Mouse (Mus musculus): ENCODE measurements around the gene Pou1f1.

Pou1f1 gene

DNA sequence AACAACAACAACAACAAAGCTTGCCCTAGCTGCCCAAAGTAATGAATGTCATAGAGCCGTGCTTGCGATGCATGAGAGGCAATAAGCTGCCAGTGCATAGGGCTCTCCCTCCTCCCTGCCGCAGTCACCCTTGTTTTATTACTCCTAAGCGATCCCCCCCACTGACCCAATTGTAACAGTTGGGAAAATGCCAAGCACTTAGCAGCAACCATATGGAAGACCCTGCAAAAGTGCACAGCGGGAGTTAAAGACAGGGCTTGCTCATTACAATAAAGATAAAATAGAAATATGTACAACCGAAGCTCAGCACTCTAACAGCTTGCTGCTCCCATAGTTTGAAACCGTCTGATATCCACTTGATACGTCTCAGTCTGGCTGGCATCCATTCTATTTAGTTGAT lies 44.0 kb downstream of the Pou1f1 start:
- no peak for DNase-seq (ENCODE audit: low spot score in 2 of 2)

DNA sequence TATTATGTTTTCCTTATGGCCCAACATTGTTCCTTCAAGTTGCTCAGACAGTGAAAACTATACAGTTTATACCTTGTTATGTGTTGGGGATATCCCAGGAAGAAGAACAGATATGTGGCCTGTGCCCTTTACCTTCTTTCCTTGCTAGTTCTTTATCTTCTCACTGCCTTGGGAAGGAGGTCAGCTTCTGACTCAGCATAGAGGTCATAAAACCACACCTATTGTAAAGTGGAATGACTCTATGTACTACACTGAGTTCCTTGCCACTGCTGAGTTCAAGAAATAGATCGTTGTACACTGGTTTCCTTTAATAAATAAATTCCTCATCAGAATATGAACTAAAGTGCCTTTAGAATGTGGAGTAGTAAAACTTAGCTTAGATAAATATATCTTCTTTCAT lies 44.6 kb downstream of the Pou1f1 start:
- DNase-seq (ENCODE audit: low spot score in 2 of 2) = no peak

DNA sequence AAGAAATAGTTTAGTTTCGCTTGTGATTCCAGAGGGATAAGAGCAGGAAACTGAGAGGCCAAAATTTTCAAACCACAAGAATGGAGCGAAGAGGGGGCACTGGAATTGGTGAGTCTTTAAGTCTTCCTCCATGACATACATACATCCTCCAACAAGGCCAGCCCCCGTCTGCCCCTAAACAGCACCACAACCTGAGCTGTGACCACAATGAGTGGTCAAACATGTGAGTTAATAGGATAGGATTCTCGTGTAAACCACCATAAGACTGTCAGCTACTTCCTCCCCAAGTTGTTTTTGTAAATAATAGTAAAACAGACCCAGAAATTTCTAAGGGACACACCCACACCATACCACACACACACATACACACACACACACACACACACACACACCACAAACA lies 48.5 kb downstream of the Pou1f1 start:
- DNase-seq (ENCODE audit: low spot score in 2 of 2) = no peak

DNA sequence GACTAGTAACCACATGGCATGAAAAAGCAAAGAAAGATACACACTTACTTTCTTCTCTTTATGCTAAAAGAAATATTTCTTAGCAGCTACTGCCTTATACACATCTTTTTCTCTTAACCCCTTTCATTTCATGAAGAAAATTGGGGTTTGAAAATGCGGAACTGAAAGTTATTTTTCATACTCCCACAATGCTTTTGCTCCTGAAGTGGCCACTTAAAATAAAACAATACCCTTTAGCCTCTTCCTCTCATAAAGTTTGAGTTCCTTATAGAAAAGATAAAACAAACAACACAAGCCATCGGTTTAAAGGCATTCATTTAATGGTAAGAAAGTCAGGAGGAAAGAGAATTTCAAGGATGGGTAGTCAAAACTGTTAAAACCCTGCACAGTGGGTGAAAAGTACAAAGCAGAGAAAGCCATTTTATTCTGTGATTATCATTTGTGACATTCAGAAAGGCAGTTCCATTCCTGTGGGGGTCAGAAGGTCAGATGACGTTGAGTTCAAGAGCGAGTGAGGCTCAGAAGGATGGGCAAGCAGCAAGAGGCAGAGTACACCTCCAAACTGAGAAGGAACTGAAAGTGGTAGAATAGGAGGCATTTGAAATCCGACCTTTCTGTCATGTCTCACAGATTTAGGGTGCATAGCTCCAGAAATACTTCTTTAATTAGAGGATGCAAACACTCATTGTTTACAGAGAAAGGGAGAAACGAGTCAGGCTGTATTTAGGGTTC lies 57.2 kb downstream of the Pou1f1 start:
- no peak for DNase-seq (ENCODE audit: low spot score in 2 of 2)

All from frontal cortex, postnatal 10 days (tissue).